In the genomic region with DNA sequence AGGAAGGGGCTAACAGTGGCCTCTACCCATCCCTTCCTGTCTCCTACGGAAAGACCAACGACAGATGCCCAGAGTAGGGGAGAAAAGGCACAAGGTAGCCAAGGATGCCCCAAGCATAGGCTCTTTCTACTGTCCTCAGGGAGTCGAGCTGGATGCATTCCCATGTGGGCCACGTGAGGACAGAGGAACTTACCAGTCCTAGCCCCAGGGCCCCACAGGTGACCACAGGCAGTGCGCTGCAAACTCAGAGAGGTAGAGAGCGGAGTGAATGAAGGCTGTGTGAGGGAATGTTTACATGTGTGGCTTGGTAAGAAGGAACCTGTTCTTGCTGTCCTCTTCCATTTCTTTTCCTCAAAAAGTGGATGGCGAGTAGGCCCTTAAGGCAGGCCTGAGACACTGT, we compare ENCODE assay signal across 13 mouse cellular contexts. TPM values are rescaled to one million over a fixed set of nuclear protein-coding genes. Genes with fewer than 3 reads are reported as not detected.
DNase-seq lines count a peak whose midpoint lies in the region; ATAC-seq and TF ChIP-seq lines count a peak whose summit lies in the region.
"Had no signal": no experiment of that assay in that cellular context is flagged by ENCODE, and none has a peak within 500 bp of the region (broad histone marks: within the 10 kb centered on the region; RNA-seq: fewer than 3 reads in every experiment).

No protein-coding gene starts in this region.

- no peak for ATAC-seq in heart, embryonic 14.5 days (ENCODE audit: insufficient number of reproducible peaks, insufficient read depth, low FRiP score, low read depth)
- ATAC-seq in granulocyte monocyte progenitor cell, adult 5-6 weeks (replicated peaks; ENCODE audit: poor library complexity, severe bottlenecking) = 0 out of 2 replicates have a peak, but pooled peaks have one; percentile 7
- 0 out of 2 replicates have a peak, but pooled peaks have one; percentile 18 for ATAC-seq in stomach, embryonic 16.5 days (ENCODE audit: insufficient read depth, low FRiP score)
- ATAC-seq: forebrain, embryonic 14.5 days had no signal

- 53% methylated on average over 7 of the region's 7 CpGs for WGBS in heart, embryonic 14.5 days
- 31% methylated on average over 7 of the region's 7 CpGs for WGBS in spleen, adult 2 months
- WGBS in stomach, embryonic 16.5 days = 57% methylated on average over 7 of the region's 7 CpGs

- peak overlapping the region; percentile 10; the same call in 1 of the 2 replicates for H3K9ac ChIP-seq in heart, embryonic 14.5 days (ENCODE audit: low read length)
- peak overlapping the region; percentile 7; the same call in 1 of the 2 replicates for H3K9ac ChIP-seq in stomach, embryonic 16.5 days (ENCODE audit: low read length)

- H3K4me1 ChIP-seq in heart, embryonic 14.5 days (ENCODE audit: control insufficient read depth in 2 of 2, insufficient read depth in 2 of 2, low read length in 2 of 2) = peaks cover 21 to 30% of the 10 kb centered on the region in 2 experiments
- H3K4me1 ChIP-seq in spleen, adult 2 months (ENCODE audit: control insufficient read depth, insufficient read depth, insufficient read length) = peaks cover 40% of the 10 kb centered on the region; the same call in 1 of the 2 replicates
- H3K4me1 ChIP-seq in stomach, embryonic 16.5 days (ENCODE audit: control insufficient read depth, insufficient read depth, low read length) = peaks cover 32% of the 10 kb centered on the region

- peaks cover 13% of the 10 kb centered on the region for H3K36me3 ChIP-seq in heart, embryonic 14.5 days (ENCODE audit: control insufficient read depth, insufficient read depth, low read length)
- H3K36me3 ChIP-seq in spleen, adult 2 months (ENCODE audit: control insufficient read depth, insufficient read depth, low read length) = peaks cover 7% of the 10 kb centered on the region
- H3K36me3 ChIP-seq in stomach, embryonic 16.5 days (ENCODE audit: control insufficient read depth, insufficient read depth, low read length) = no peaks in the 10 kb centered on the region

- intact Hi-C loops in heart, postnatal 36 days (cut with DNase I) = loop anchor here (2.0 kb wide), 1 partner anchor 41 kb away; the partner anchor contains the start of gene Mtch1

- H3K4me2 ChIP-seq in heart, embryonic 14.5 days (ENCODE audit: low read length) = peak overlapping the region; percentile 40; the same call in 1 of the 2 replicates
- H3K4me2 ChIP-seq in stomach, embryonic 16.5 days (ENCODE audit: low read depth, low read length) = no peak overlapping the region

- H3K9me3 ChIP-seq in heart, embryonic 14.5 days (ENCODE audit: control insufficient read depth, low read length) = no peaks in the 10 kb centered on the region
- no peaks in the 10 kb centered on the region for H3K9me3 ChIP-seq in stomach, embryonic 16.5 days (replicated peaks; ENCODE audit: control insufficient read depth, low read length)

- no peak for TF ChIP-seq POLR2A in spleen, adult 2 months (IDR thresholded peaks at IDR 0.05; ENCODE audit: low read depth, low read length)

- no peak for TF ChIP-seq CTCF in spleen, adult 2 months (IDR thresholded peaks at IDR 0.05; ENCODE audit: extremely low read depth, insufficient read depth, insufficient read length, insufficient replicate concordance)

- no peak overlapping the region for H3K4me3 ChIP-seq in heart, embryonic 14.5 days (ENCODE audit: control insufficient read depth in 1 of 2, insufficient read depth in 1 of 2, low read depth in 1 of 2, low read length in 2 of 2)
- H3K4me3 ChIP-seq in spleen, adult 2 months (ENCODE audit: extremely low read depth, insufficient read depth, insufficient read length) = no peak overlapping the region
- no peak overlapping the region for H3K4me3 ChIP-seq in stomach, embryonic 16.5 days (replicated peaks; ENCODE audit: low read length)
- H3K4me3 ChIP-seq: myocyte had no signal

- H3K27me3 ChIP-seq in heart, embryonic 14.5 days (ENCODE audit: control insufficient read depth, insufficient read depth, low read length) = no peaks in the 10 kb centered on the region
- H3K27me3 ChIP-seq in spleen, adult 2 months (ENCODE audit: control insufficient read depth, insufficient read depth, low read length) = no peaks in the 10 kb centered on the region
- H3K27me3 ChIP-seq in stomach, embryonic 16.5 days (ENCODE audit: control insufficient read depth, insufficient read depth, low read length) = no peaks in the 10 kb centered on the region

- no peak for DNase-seq in heart, postnatal 36 days
- DNase-seq in spleen, adult 2 months (ENCODE audit: low read depth in 1 of 2, low spot score in 2 of 2) = peak in 1 of 2 experiments; percentile 31
- no peak for DNase-seq in spleen, postnatal 4 days (ENCODE audit: low spot score in 2 of 2)
- DNase-seq in yolk sac, embryonic 10.5 days (ENCODE audit: low spot score) = no peak
- no peak for DNase-seq in lung, postnatal 14 days
- DNase-seq: adrenal gland, postnatal 10 days; kidney, adult 18-20 months had no signal

- no peak overlapping the region for H3K27ac ChIP-seq in heart, embryonic 14.5 days (replicated peaks in 1 of 2; ENCODE audit: control insufficient read depth in 1 of 2, insufficient read depth in 1 of 2, low read depth in 2 of 2, low read length in 2 of 2)
- peak overlapping the region; percentile 90 for H3K27ac ChIP-seq in spleen, adult 2 months (ENCODE audit: insufficient read depth, low read length)
- no peak overlapping the region for H3K27ac ChIP-seq in stomach, embryonic 16.5 days (ENCODE audit: low read length)

RNA-seq across cellular contexts. Expression of gene Pi16, which starts 11.6 kb away (rescaled TPM):
- polyA plus RNA-seq in heart, embryonic 14.5 days (2014; fragmentation: Nextera tagmentation; extraction: Ambion mirVana) = 0.77 and 1.1 TPM in 2 replicates
- 10 to 100 TPM; 35.9 to 42.4 TPM for total RNA-seq in heart, postnatal 36 days (2021)
- polyA plus RNA-seq in spleen, adult 2 months (2012; rRNA removed) = 4.2 and 6.4 TPM in 2 replicates
- 7.0 and 15.7 TPM in 2 replicates for total RNA-seq in granulocyte monocyte progenitor cell, adult 5-6 weeks (2014; fragmentation: Nextera tagmentation)
- total RNA-seq in granulocyte monocyte progenitor cell, adult 5-6 weeks (2017) = 9.9 and 10.8 TPM in 2 replicates
- 1.8 and 2.6 TPM in 2 replicates for polyA plus RNA-seq in stomach, embryonic 16.5 days (2015; fragmentation: Nextera tagmentation; extraction: Ambion mirVana)
- total RNA-seq: megakaryocyte-erythroid progenitor cell, adult 5-6 weeks had no signal

RNA-seq across cellular contexts. Expression of gene BC004004, which starts 37.3 kb away (rescaled TPM):
- polyA plus RNA-seq in heart, embryonic 14.5 days (2014; fragmentation: Nextera tagmentation; extraction: Ambion mirVana) = 106 and 112 TPM in 2 replicates
- 100 to 1,000 TPM; 228 to 258 TPM for total RNA-seq in heart, postnatal 36 days (2021)
- polyA plus RNA-seq in spleen, adult 2 months (2012; rRNA removed) = 36.5 TPM in 2 replicates
- total RNA-seq in granulocyte monocyte progenitor cell, adult 5-6 weeks (2014; fragmentation: Nextera tagmentation) = 97.2 and 127 TPM in 2 replicates
- 67.3 and 108 TPM in 2 replicates for total RNA-seq in granulocyte monocyte progenitor cell, adult 5-6 weeks (2017)
- 82.2 and 83.0 TPM in 2 replicates for polyA plus RNA-seq in stomach, embryonic 16.5 days (2015; fragmentation: Nextera tagmentation; extraction: Ambion mirVana)

RNA-seq across cellular contexts. Expression of gene Mtch1, which starts 41.9 kb away (rescaled TPM):
- polyA plus RNA-seq in heart, embryonic 14.5 days (2014; fragmentation: Nextera tagmentation; extraction: Ambion mirVana) = 342 and 368 TPM in 2 replicates
- total RNA-seq in heart, postnatal 36 days (2021) = 100 to 1,000 TPM; 201 to 211 TPM
- 145 and 212 TPM in 2 replicates for polyA plus RNA-seq in spleen, adult 2 months (2012; rRNA removed)
- total RNA-seq in granulocyte monocyte progenitor cell, adult 5-6 weeks (2014; fragmentation: Nextera tagmentation) = 125 and 132 TPM in 2 replicates
- total RNA-seq in granulocyte monocyte progenitor cell, adult 5-6 weeks (2017) = 69.5 and 74.3 TPM in 2 replicates
- polyA plus RNA-seq in stomach, embryonic 16.5 days (2015; fragmentation: Nextera tagmentation; extraction: Ambion mirVana) = 91.7 and 102 TPM in 2 replicates

RNA-seq across cellular contexts. Expression of gene Ppil1, which starts 41.9 kb away (rescaled TPM):
- polyA plus RNA-seq in heart, embryonic 14.5 days (2014; fragmentation: Nextera tagmentation; extraction: Ambion mirVana) = 98.2 and 106 TPM in 2 replicates
- 10 to 100 TPM; 27.0 to 27.2 TPM for total RNA-seq in heart, postnatal 36 days (2021)
- polyA plus RNA-seq in spleen, adult 2 months (2012; rRNA removed) = 24.8 and 34.0 TPM in 2 replicates
- total RNA-seq in granulocyte monocyte progenitor cell, adult 5-6 weeks (2014; fragmentation: Nextera tagmentation) = 83.0 and 122 TPM in 2 replicates
- total RNA-seq in granulocyte monocyte progenitor cell, adult 5-6 weeks (2017) = 97.1 and 107 TPM in 2 replicates
- 129 and 130 TPM in 2 replicates for polyA plus RNA-seq in stomach, embryonic 16.5 days (2015; fragmentation: Nextera tagmentation; extraction: Ambion mirVana)

RNA-seq across cellular contexts. Expression of gene Fgd2, which starts 54.8 kb away (rescaled TPM):
- 2.4 and 2.8 TPM in 2 replicates for polyA plus RNA-seq in heart, embryonic 14.5 days (2014; fragmentation: Nextera tagmentation; extraction: Ambion mirVana)
- 1 to 10 TPM; 3.5 to 4.5 TPM for total RNA-seq in heart, postnatal 36 days (2021)
- 268 and 346 TPM in 2 replicates for polyA plus RNA-seq in spleen, adult 2 months (2012; rRNA removed)
- total RNA-seq in granulocyte monocyte progenitor cell, adult 5-6 weeks (2014; fragmentation: Nextera tagmentation) = 42.8 and 70.9 TPM in 2 replicates
- total RNA-seq in granulocyte monocyte progenitor cell, adult 5-6 weeks (2017) = 23.6 and 30.5 TPM in 2 replicates
- polyA plus RNA-seq in stomach, embryonic 16.5 days (2015; fragmentation: Nextera tagmentation; extraction: Ambion mirVana) = 12.1 and 13.1 TPM in 2 replicates
